Mouse (Mus musculus) spleen, adult 2 months (tissue): ENCODE results near the gene Itpkb. TPM values are rescaled to one million over a fixed set of nuclear protein-coding genes. Genes with fewer than 3 reads are reported as not detected.

Source experiments
- DNase-seq, 2 experiments: peaks; one replicate each; pipeline versions ENCODE4 v3.0.0 to v3.0.0-alpha.2; 2012 to 2021; ENCODE audit warnings: low spot score in 2 of 2, low read depth in 1 of 2
- H3K27ac ChIP-seq: fragments of 200-500 bp; 2 replicates; pipeline ENCODE4 v1.5.1; 2012; ENCODE audit warnings: low read length, inconsistent platforms; ENCODE audit not compliant: insufficient read depth
- H3K27me3 ChIP-seq: fragments of 200-500 bp; 2 replicates; pipeline ENCODE4 v1.6.1; 2012; ENCODE audit warnings: mild to moderate bottlenecking, moderate library complexity, low read length, inconsistent platforms; ENCODE audit not compliant: control insufficient read depth, insufficient read depth
- H3K36me3 ChIP-seq: fragments of 200-500 bp; 2 replicates; pipeline ENCODE4 v1.6.1; 2012; ENCODE audit warnings: mild to moderate bottlenecking, low read length, inconsistent platforms; ENCODE audit not compliant: control insufficient read depth, insufficient read depth
- H3K4me1 ChIP-seq: fragments of 200-500 bp; 2 replicates; pipeline ENCODE4 v1.6.1; 2011; ENCODE audit warnings: inconsistent platforms; ENCODE audit not compliant: control insufficient read depth, insufficient read depth, insufficient read length
- H3K4me3 ChIP-seq: fragments of 200-500 bp; 2 replicates; pipeline ENCODE4 v1.5.1; 2011; ENCODE audit warnings: mild to moderate bottlenecking, inconsistent platforms; ENCODE audit not compliant: insufficient read depth, insufficient read length; ENCODE audit errors: extremely low read depth
- CTCF ChIP-seq: fragments of 200-500 bp; IDR thresholded peaks from 2 replicates; pipeline ENCODE4 v1.5.1; 2011; ENCODE audit warnings: mild to moderate bottlenecking, inconsistent platforms; ENCODE audit not compliant: insufficient read depth, insufficient read length, insufficient replicate concordance; ENCODE audit errors: extremely low read depth
- POLR2A ChIP-seq: fragments of 200-500 bp; IDR thresholded peaks from 2 replicates; pipeline ENCODE4 v1.6.1; 2011; ENCODE audit warnings: low read depth, low read length, inconsistent platforms
- WGBS: fragments of 180-500 bp; shearing (Covaris S2); methylation state at CpG from one replicate; pipeline ENCODE4 v1.1.7; 2018; 5-methylcytosine and 5-hydroxymethylcytosine counted together
- polyA plus RNA-seq: library from polyadenylated mRNA; depleted of rRNA; stranded (reverse); fragments of >200 nt; gene quantifications from 2 replicates; pipeline ENCODE4 v1.2.3, GENCODE M21; 2012

Gene Itpkb
- polyA plus RNA-seq, 1 experiment = 24.7 TPM

- Histone ChIP-seq H3K27ac (peak overlapping the region; percentile 83), H3K4me1 (peaks cover 59% of the 10 kb centered on the region), H3K27me3 (no peaks in the 10 kb centered on the region), H3K4me3 (no peak overlapping the region), H3K36me3 (peaks cover 3% of the 10 kb centered on the region; the same call in 1 of the 2 replicates)
- TF ChIP-seq POLR2A = no peak
- no peak for TF ChIP-seq CTCF
- 65% methylated on average over 13 of the region's 13 CpGs for WGBS
- DNase-seq = no peak
Observed at GRCm38 (mm10) chr1:180354976-180355730, 24.9 kb downstream of the Itpkb start.

- WGBS = 18% methylated on average over 4 of the region's 4 CpGs
- Histone ChIP-seq H3K4me1 (peaks cover 59% of the 10 kb centered on the region), H3K4me3 (peak overlapping the region; percentile 14; the same call in 1 of the 2 replicates), H3K27me3 (no peaks in the 10 kb centered on the region), H3K27ac (peak overlapping the region; percentile 83), H3K36me3 (peaks cover 3% of the 10 kb centered on the region; the same call in 1 of the 2 replicates)
- TF ChIP-seq POLR2A = no peak
- no peak for TF ChIP-seq CTCF
- peak; percentile 59 to 69 for DNase-seq
Observed at GRCm38 (mm10) chr1:180356176-180356575, 25.9 kb downstream of the Itpkb start.

GRCm38 (mm10) chr1:180356857-180357256 is 26.6 kb downstream of the Itpkb start:
- Histone ChIP-seq H3K27ac (peak overlapping the region; percentile 83), H3K4me1 (peaks cover 55% of the 10 kb centered on the region), H3K4me3 (no peak overlapping the region), H3K36me3 (peaks cover 3% of the 10 kb centered on the region; the same call in 1 of the 2 replicates), H3K27me3 (no peaks in the 10 kb centered on the region)
- no peak for TF ChIP-seq CTCF
- TF ChIP-seq POLR2A = no peak
- WGBS = 53% methylated on average over 6 of the region's 6 CpGs
- no peak for DNase-seq

- TF ChIP-seq POLR2A = no peak
- no peak for TF ChIP-seq CTCF
- Histone ChIP-seq H3K27me3 (no peaks in the 10 kb centered on the region), H3K4me3 (no peak overlapping the region), H3K27ac (no peak overlapping the region), H3K36me3 (peaks cover 3% of the 10 kb centered on the region; the same call in 1 of the 2 replicates), H3K4me1 (peaks cover 51% of the 10 kb centered on the region)
- WGBS = 53% methylated on average over 7 of the region's 7 CpGs
- DNase-seq = no peak
Observed at GRCm38 (mm10) chr1:180357893-180358331, 27.6 kb downstream of the Itpkb start.

- peaks cover 51% of the 10 kb centered on the region for H3K4me1 ChIP-seq
- peaks cover 3% of the 10 kb centered on the region; the same call in 1 of the 2 replicates for H3K36me3 ChIP-seq
- no peak overlapping the region for H3K4me3 ChIP-seq
- 81% methylated on average over 9 of the region's 9 CpGs for WGBS
- no peak for TF ChIP-seq POLR2A
- TF ChIP-seq CTCF = no peak
- no peaks in the 10 kb centered on the region for H3K27me3 ChIP-seq
- no peak for DNase-seq
- H3K27ac ChIP-seq = no peak overlapping the region
Observed at GRCm38 (mm10) chr1:180358466-180358865, 28.2 kb downstream of the Itpkb start.

GRCm38 (mm10) chr1:180359311-180359710 is 29.0 kb downstream of the Itpkb start:
- DNase-seq = peak in 1 of 2 experiments; percentile 45
- H3K4me1 ChIP-seq = peaks cover 49% of the 10 kb centered on the region

GRCm38 (mm10) chr1:180362176-180362575 is 31.9 kb downstream of the Itpkb start:
- H3K4me3 ChIP-seq = no peak overlapping the region
- no peaks in the 10 kb centered on the region for H3K27me3 ChIP-seq
- DNase-seq = no peak
- TF ChIP-seq POLR2A (no peak), CTCF (no peak)
- H3K4me1 ChIP-seq = peaks cover 41% of the 10 kb centered on the region
- H3K27ac ChIP-seq = no peak overlapping the region
- WGBS = 92% methylated on average over 4 of the region's 4 CpGs
- H3K36me3 ChIP-seq = peaks cover 3% of the 10 kb centered on the region; the same call in 1 of the 2 replicates

More at GRCm38 (mm10) chr1:180359311-180359710, 29.0 kb downstream of the Itpkb start:
- no peak overlapping the region for H3K27ac ChIP-seq
- no peak overlapping the region for H3K4me3 ChIP-seq
- 60% methylated on average over 5 of the region's 5 CpGs for WGBS
- H3K36me3 ChIP-seq = peaks cover 3% of the 10 kb centered on the region; the same call in 1 of the 2 replicates
- H3K27me3 ChIP-seq = no peaks in the 10 kb centered on the region
- TF ChIP-seq CTCF (no peak), POLR2A (no peak)
